Mouse (Mus musculus) heart, embryonic 11.5 days (tissue): Measurements from ENCODE around the gene Tmeff1. TPM values are rescaled to one million over a fixed set of nuclear protein-coding genes. Genes with fewer than 3 reads are reported as not detected.

Experiments used
- ATAC-seq: fragments of 200-750 bp; cut with Nextera tagmentation; replicated peaks from 2 replicates; pipeline ENCODE4 v1.8.0; 2017; ENCODE audit warnings: moderate library complexity; ENCODE audit not compliant: insufficient number of reproducible peaks, low FRiP score, low TSS enrichment
- H3K27ac ChIP-seq: fragments of 300-500 bp; sonication (generic); 2 replicates; pipeline ENCODE4 v1.5.1; 2014; ENCODE audit warnings: mild to moderate bottlenecking, low read depth, low read length
- H3K27me3 ChIP-seq: fragments of 300-500 bp; sonication (generic); 2 replicates; pipeline ENCODE4 v1.6.1; 2014; ENCODE audit warnings: mild to moderate bottlenecking, low read length, mixed read lengths; ENCODE audit not compliant: control insufficient read depth, insufficient read depth
- H3K36me3 ChIP-seq: fragments of 300-500 bp; sonication (generic); 2 replicates; pipeline ENCODE4 v1.6.1; 2014; ENCODE audit warnings: mild to moderate bottlenecking, low read length, moderate library complexity, mixed read lengths; ENCODE audit not compliant: control insufficient read depth, insufficient read depth
- H3K4me1 ChIP-seq: fragments of 300-500 bp; sonication (generic); 2 replicates; pipeline ENCODE4 v1.6.1; 2014; ENCODE audit warnings: low read length; ENCODE audit not compliant: control insufficient read depth, insufficient read depth
- H3K4me2 ChIP-seq: fragments of 300-500 bp; sonication (generic); 2 replicates; pipeline ENCODE4 v1.6.1; 2014; ENCODE audit warnings: mild to moderate bottlenecking, moderate library complexity
- H3K4me3 ChIP-seq: fragments of 300-500 bp; sonication (generic); 2 replicates; pipeline ENCODE4 v1.5.1; 2014; ENCODE audit warnings: low read depth, low read length
- H3K9ac ChIP-seq: fragments of 300-500 bp; sonication (generic); 2 replicates; pipeline ENCODE4 v1.6.1; 2014; ENCODE audit warnings: mild to moderate bottlenecking, low read depth, low read length, moderate library complexity
- H3K9me3 ChIP-seq: fragments of 300-500 bp; sonication (generic); replicated peaks from 2 replicates; pipeline ENCODE4 v1.6.1; 2016; ENCODE audit warnings: low read length; ENCODE audit not compliant: control insufficient read depth
- WGBS: fragments of 180-500 bp; shearing (Covaris S2); extraction: QIAGEN DNeasy Blood & Tissue Kit; methylation state at CpG from one replicate; pipeline ENCODE4 v1.1.7; 2014; ENCODE audit not compliant: insufficient replicate concordance; 5-methylcytosine and 5-hydroxymethylcytosine counted together
- polyA plus RNA-seq: library from polyadenylated mRNA; unstranded; fragments of >200 nt; fragmentation: Nextera tagmentation; extraction: Ambion mirVana; gene quantifications from 2 replicates; pipeline ENCODE4 v1.2.1, GENCODE M21; 2014

Tmeff1 gene
- polyA plus RNA-seq, 1 experiment from 2014 or later = 51.2 TPM

DNA sequence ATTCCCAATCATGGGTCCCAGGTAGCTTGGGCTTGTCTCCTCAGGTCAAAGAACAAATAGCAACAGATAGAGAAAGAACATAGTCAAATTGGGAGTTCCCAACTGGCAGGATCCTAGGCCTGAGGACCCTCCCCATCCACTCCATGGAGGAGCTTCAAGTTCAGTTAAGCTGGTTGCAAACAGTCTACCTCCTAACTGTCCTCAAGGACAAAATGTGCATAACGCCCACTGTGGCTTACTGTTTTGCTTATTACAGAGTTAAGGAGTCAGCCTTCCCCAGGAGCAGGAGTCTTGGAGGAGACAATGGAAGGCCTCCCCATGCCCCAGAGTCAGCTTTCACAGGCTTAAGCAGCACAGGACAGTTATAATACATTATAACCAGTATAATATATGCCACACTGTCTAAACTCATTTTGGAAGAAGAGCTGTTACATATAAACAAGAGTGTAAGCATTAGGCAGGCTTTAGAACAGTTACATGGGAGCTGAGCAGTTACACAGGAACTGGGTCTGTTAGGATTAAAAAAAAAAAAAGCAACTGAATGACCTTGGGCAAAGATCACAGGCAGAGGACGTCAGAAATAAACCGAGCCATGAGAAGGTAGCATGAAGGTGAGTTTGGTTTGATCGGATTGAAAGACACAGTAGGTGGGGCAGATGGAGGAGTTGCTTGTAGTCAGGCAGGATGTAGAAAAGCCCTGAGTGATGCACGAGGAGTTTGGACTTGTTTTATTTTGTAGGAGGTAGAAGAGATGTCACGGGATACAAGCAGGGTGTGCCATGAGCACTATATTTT lies 41.7 kb upstream of the Tmeff1 start:
- Histone ChIP-seq H3K27ac (no peak overlapping the region), H3K9me3 (no peaks in the 10 kb centered on the region), H3K4me1 (peaks cover 48% of the 10 kb centered on the region), H3K4me3 (no peak overlapping the region), H3K27me3 (no peaks in the 10 kb centered on the region), H3K4me2 (no peak overlapping the region), H3K9ac (no peak overlapping the region), H3K36me3 (no peaks in the 10 kb centered on the region)
- 63% methylated on average over 6 of the region's 6 CpGs for WGBS
- no peak for ATAC-seq

DNA sequence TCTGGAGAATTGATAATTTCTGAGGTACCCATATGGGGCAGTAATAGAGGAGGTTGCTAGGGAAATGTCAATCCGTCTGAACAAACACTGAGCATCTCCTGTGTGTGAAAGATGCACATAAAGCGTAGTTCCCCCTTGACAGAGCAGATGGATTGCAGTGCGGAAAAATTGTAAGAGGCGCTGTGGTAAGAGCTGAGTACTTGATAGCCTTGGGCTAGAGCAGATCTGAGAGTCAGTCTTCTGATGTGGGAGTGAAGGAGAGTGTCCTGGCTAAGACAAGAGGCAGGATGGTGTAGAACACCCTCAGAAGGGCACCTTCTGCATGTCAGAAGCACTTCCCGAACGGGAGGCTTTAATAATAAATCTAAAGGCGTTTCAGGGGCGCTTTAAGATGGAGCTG lies 40.8 kb upstream of the Tmeff1 start:
- Histone ChIP-seq H3K4me2 (no peak overlapping the region), H3K27ac (no peak overlapping the region), H3K9me3 (no peaks in the 10 kb centered on the region), H3K9ac (no peak overlapping the region), H3K27me3 (no peaks in the 10 kb centered on the region), H3K4me1 (peaks cover 56% of the 10 kb centered on the region), H3K36me3 (no peaks in the 10 kb centered on the region), H3K4me3 (no peak overlapping the region)
- 61% methylated on average over 8 of the region's 8 CpGs for WGBS
- ATAC-seq = no peak

DNA sequence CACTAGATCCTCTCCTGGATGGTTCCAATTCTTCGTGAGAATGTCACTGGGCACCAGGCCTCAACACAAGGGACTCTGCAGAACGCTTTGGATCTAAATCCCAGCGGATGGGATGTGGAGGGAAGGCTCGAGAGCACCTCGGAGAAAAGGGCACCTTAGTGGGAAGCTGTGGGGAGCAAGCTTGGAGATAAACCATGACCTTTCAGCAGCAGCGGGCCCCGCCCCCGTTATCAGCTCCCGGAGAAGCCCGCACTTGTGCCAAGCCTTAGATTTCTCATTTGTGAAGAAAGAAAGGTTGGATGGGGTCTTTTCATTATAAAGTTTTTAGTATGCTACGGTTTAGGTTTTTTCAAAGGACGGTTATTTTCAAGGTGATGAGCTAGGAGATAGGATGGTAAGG lies 39.0 kb upstream of the Tmeff1 start:
- Histone ChIP-seq H3K4me1 (peaks cover 57% of the 10 kb centered on the region), H3K27ac (0 out of 2 replicates have a peak overlapping the region, but pooled peaks have one; percentile 7), H3K36me3 (no peaks in the 10 kb centered on the region), H3K9me3 (no peaks in the 10 kb centered on the region), H3K4me2 (no peak overlapping the region; the same call in 1 of the 2 replicates), H3K9ac (no peak overlapping the region), H3K4me3 (no peak overlapping the region), H3K27me3 (no peaks in the 10 kb centered on the region)
- no peak for ATAC-seq
- 24% methylated on average over 12 of the region's 12 CpGs for WGBS

DNA sequence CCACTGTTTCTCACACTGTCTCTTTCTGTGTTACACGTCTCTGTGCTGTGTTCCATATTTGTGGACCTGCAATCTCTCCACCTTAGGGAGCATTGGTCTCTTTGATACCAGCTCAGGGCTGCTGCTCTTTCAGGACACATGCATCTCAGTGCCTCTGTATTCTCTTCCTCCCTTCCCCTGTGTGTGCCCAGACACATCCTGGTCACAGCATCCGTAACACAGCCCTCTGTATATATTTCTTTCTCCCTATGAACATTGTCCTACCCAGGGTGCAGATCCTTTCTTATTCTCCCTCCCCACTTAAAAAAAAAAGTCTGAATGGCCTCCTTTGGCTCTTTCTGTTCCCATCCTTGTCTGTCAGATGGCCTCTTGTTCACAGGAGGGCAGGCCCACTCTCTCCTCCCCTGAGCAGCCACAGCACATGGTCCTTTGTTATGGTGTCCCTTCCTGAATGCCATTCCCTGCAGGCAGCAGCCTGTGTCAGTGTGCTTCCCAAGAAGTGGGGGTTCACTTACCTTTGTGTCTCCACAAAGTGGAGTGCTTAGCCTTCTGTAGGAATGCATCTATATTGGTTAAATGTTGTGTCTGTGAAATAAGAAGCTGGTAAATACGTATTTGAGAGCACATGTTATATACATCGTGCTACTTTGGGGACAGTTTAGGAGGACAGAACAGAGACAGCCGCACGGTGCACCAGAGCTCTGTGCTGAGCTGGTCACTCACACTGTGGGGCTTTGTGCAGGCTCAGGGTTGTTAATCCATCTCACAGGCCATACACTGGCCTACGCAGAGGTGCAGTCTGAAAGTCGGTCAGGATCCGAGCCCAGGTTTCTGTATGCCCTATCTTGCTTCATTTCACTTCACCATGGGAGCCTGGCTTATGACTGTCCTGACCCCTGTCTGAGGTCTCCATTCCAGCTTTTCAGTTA lies 38.1 kb upstream of the Tmeff1 start:
- WGBS = 66% methylated on average over 9 of the region's 9 CpGs
- peaks cover 56% of the 10 kb centered on the region for H3K4me1 ChIP-seq
- ATAC-seq = no peak
- no peak overlapping the region for H3K4me2 ChIP-seq
- H3K27me3 ChIP-seq = no peaks in the 10 kb centered on the region
- H3K9me3 ChIP-seq = no peaks in the 10 kb centered on the region
- H3K36me3 ChIP-seq = no peaks in the 10 kb centered on the region
- 0 out of 2 replicates have a peak overlapping the region, but pooled peaks have one; percentile 7 for H3K27ac ChIP-seq
- H3K9ac ChIP-seq = 0 out of 2 replicates have a peak overlapping the region, but pooled peaks have one; percentile 28
- H3K4me3 ChIP-seq = no peak overlapping the region

DNA sequence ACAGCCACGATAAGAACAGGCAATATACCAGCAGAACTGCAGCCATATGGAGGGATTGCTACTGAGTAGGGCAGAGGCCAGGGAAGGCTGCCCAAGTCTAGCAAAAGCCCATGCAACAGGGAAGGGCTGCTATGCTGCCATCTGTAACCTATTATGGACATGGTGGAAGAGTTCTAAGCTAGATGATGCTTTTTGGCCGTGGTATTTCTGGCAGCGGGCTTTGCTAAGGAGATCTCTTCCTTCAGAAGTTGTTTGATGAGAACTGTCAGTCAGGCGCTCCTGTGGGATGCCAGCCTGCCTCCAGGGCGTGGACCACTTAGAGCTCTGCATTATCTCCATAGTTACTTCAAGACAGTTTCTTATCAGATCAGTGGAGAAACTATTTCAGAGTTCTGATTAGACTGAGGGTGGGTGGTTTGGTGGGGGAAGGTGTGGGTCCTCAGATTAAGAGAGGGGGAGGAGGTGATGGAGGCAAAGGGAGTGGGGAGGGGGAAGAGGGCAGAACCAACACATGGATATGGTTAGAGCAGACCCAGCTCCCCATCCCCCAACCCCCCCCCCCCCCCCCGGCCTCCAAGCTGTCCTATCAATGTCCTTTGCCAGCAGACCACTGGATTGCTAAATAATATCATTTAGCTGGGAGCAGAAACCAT lies 36.5 kb upstream of the Tmeff1 start:
- H3K4me1 ChIP-seq = peaks cover 45% of the 10 kb centered on the region
- ATAC-seq = no peak
- H3K4me3 ChIP-seq = no peak overlapping the region
- H3K27me3 ChIP-seq = no peaks in the 10 kb centered on the region
- H3K9ac ChIP-seq = no peak overlapping the region
- H3K27ac ChIP-seq = no peak overlapping the region
- peaks cover 6% of the 10 kb centered on the region; the same call in 1 of the 2 replicates for H3K36me3 ChIP-seq
- H3K9me3 ChIP-seq = no peaks in the 10 kb centered on the region
- H3K4me2 ChIP-seq = no peak overlapping the region
- 23% methylated on average over 6 of the region's 6 CpGs for WGBS

DNA sequence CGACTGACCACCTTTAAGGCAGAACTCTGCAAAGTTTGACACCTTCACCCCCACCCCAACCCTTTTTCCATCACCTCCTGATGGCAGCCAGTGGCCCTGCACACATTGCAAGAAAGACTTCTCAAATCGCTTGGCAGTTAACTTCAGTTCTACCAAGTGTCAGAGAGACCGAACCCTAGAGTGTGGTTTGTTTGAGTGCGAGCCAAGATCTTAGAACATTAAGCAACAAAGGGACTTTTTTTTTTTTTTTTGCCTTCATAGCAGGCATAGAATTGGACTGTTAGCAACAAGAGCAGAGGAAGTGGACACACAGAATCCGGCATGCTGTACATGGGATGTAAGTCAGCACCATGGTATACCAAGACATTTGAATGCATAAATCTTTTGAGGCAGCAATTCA lies 35.3 kb upstream of the Tmeff1 start:
- peaks cover 6% of the 10 kb centered on the region; the same call in 1 of the 2 replicates for H3K36me3 ChIP-seq
- no peaks in the 10 kb centered on the region for H3K27me3 ChIP-seq
- WGBS = 60% methylated on average over 5 of the region's 5 CpGs
- no peak overlapping the region for H3K27ac ChIP-seq
- no peak overlapping the region for H3K4me2 ChIP-seq
- H3K4me3 ChIP-seq = no peak overlapping the region
- no peak for ATAC-seq
- no peaks in the 10 kb centered on the region for H3K9me3 ChIP-seq
- H3K4me1 ChIP-seq = peaks cover 34% of the 10 kb centered on the region
- no peak overlapping the region for H3K9ac ChIP-seq

DNA sequence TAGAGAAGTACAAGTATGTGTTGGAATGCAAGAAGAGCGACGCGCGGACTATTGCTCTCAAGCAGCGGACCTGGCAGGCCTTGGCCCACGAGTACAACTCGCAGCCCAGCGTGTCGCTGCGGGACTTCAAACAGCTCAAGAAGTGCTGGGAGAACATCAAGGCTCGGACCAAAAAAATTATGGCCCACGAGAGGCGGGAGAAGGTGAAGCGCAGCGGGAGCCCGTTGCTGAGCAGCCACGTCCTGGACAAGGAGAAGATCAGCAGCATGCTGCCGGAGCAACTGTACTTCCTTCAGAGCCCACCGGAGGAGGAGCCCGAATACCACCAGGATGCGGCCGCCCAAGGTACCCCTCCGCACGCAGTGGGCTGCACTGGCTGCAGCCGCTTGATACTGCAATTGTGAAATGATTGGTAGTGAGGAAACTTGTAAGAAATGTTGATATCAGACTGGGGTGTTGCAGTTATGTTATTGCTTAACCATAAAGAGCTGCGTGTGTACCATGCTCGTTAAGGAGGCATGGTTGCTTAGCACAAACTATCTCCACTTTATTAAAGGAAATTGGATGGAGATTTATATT lies 32.4 kb upstream of the Tmeff1 start:
- H3K9me3 ChIP-seq = no peaks in the 10 kb centered on the region
- H3K4me3 ChIP-seq = no peak overlapping the region
- ATAC-seq = no peak
- no peak overlapping the region for H3K9ac ChIP-seq
- H3K36me3 ChIP-seq = peaks cover 6% of the 10 kb centered on the region; the same call in 1 of the 2 replicates
- H3K4me2 ChIP-seq = no peak overlapping the region
- WGBS = 94% methylated on average over 27 of the region's 27 CpGs
- H3K27ac ChIP-seq = no peak overlapping the region
- peaks cover 15% of the 10 kb centered on the region for H3K4me1 ChIP-seq
- H3K27me3 ChIP-seq = no peaks in the 10 kb centered on the region

DNA sequence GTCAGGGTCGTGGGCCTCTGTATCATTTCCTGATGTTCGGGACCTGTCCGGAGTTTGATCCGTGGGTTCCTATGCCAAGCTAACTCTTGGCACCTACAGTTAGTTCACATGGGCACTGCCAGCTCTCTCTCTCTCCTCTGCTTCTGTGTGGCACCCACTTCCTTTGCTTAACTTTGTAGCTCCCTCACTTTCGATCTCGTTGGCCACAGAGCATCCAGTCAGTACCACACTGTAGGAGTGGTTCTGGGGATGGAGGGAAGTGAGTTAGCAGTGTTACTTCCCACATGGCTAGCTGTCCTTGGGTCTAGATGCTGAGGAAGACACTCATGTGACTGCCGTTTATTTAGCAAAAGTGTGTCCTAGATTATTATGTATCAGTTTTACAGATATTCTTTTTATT lies 30.8 kb upstream of the Tmeff1 start:
- no peak; the same call in 1 of the 2 replicates for ATAC-seq
- WGBS = 87% methylated on average over 7 of the region's 7 CpGs
- Histone ChIP-seq H3K4me3 (no peak overlapping the region), H3K4me1 (peaks cover 1% of the 10 kb centered on the region; the same call in 1 of the 2 replicates), H3K4me2 (no peak overlapping the region), H3K27ac (no peak overlapping the region), H3K9ac (no peak overlapping the region), H3K36me3 (peaks cover 8% of the 10 kb centered on the region; the same call in 1 of the 2 replicates), H3K27me3 (no peaks in the 10 kb centered on the region), H3K9me3 (no peaks in the 10 kb centered on the region)
